Mouse (Mus musculus): ENCODE measurements around the gene Capn5. TPM values are rescaled to one million over a fixed set of nuclear protein-coding genes. Genes with fewer than 3 reads are reported as not detected.

The Capn5 gene
- total and polyA plus RNA-seq, 3 experiments, result 0.26 to 0.55 (median 0.27) TPM

DNA sequence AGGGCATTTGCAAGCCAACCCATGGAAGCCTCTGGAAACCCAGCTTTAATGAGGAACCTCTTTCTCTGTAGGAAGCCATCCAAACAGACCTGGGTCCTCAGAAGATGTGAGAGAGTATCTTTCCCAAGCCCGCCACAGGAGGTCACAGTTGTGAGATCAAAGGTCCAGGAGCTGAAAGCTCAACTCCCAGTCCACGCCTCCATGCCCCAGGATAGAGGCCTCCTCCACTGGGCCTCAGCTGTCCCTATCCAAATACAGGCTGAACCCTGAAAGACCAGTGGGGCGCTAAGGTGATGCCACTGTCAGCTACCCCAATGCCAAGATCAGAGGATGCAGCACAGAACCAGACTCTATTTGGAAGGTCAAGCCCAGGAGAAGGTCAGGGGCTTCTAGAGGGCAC, 35.4 kb downstream of the Capn5 start:
- H3K4me3 ChIP-seq (replicated peaks in 1 of 3; ENCODE audit: low read depth in 2 of 3, low read length in 2 of 3, poor library complexity in 1 of 3), result no peak overlapping the region
- H3K9ac ChIP-seq (ENCODE audit: insufficient read depth, low read depth), result no peak overlapping the region
- TF ChIP-seq RAD21 (IDR thresholded peaks at IDR 0.05; ENCODE audit: low read depth, low read length), result no peak
- TF ChIP-seq NELFE (IDR thresholded peaks at IDR 0.05; ENCODE audit: low read depth, low read length), result no peak
- TF ChIP-seq CTCF (conservative IDR thresholded peaks at IDR 0.05 in 1 of 2, IDR thresholded peaks at IDR 0.05 in 1 of 2; ENCODE audit: low read depth in 2 of 2, low read length in 2 of 2), result no peak
- no peak for TF ChIP-seq JUN (IDR thresholded peaks at IDR 0.05; ENCODE audit: insufficient read depth, low read depth, low read length)
- no peak for TF ChIP-seq ZC3H11A (IDR thresholded peaks at IDR 0.05; ENCODE audit: low read depth, low read length)
- no peak for TF ChIP-seq MAFK (IDR thresholded peaks at IDR 0.05; ENCODE audit: insufficient replicate concordance, low read length)
- TF ChIP-seq ZNF384 (IDR thresholded peaks at IDR 0.05; ENCODE audit: low read depth, low read length), result no peak
- TF ChIP-seq HCFC1 (IDR thresholded peaks at IDR 0.05; ENCODE audit: low read depth, low read length), result no peak
- no peak for TF ChIP-seq RCOR1 (conservative IDR thresholded peaks at IDR 0.05; ENCODE audit: low read depth, low read length)
- no peak for TF ChIP-seq IRF4 (IDR thresholded peaks at IDR 0.05; ENCODE audit: low read depth, low read length)
- TF ChIP-seq USF2 (conservative IDR thresholded peaks at IDR 0.05; ENCODE audit: low read depth, low read length), result no peak
- TF ChIP-seq TBP (conservative IDR thresholded peaks at IDR 0.05; ENCODE audit: low read depth, low read length), result no peak
- TF ChIP-seq SIN3A (IDR thresholded peaks at IDR 0.05; ENCODE audit: low read length), result no peak
- TF ChIP-seq TCF12 (IDR thresholded peaks at IDR 0.05; ENCODE audit: low read depth, low read length), result no peak
- no peak for TF ChIP-seq MAZ (IDR thresholded peaks at IDR 0.05; ENCODE audit: low read depth, low read length)
- no peak for TF ChIP-seq GABPA (IDR thresholded peaks at IDR 0.05; ENCODE audit: insufficient replicate concordance, low read depth, low read length)
- no peak for TF ChIP-seq SMC3 (IDR thresholded peaks at IDR 0.05; ENCODE audit: low read depth, low read length)
- in situ Hi-C loops (cut with MboI; ENCODE audit: low pct_ligation_motif_present, low pct_unique_long_range_greater_than_20kb, low sequenced_read_pairs), result loop anchor here (5.0 kb wide), 1 partner anchor 50 kb away; no protein-coding TSS in a partner anchor
- no peak overlapping the region for H3K4me2 ChIP-seq (ENCODE audit: insufficient read depth, low read depth, poor library complexity, severe bottlenecking)
- no peaks in the 10 kb centered on the region for H3K9me3 ChIP-seq (replicated peaks; ENCODE audit: low read length)
- H3K79me2 ChIP-seq (replicated peaks; ENCODE audit: control insufficient read depth, extremely low read depth, insufficient read depth, poor library complexity, severe bottlenecking), result no peaks in the 10 kb centered on the region
- peaks cover 5 to 9% of the 10 kb centered on the region in 2 experiments for H3K4me1 ChIP-seq (ENCODE audit: control insufficient read depth in 1 of 2, insufficient read depth in 2 of 2)
- no peak for DNase-seq (ENCODE audit: extremely low read depth)
- H3K36me3 ChIP-seq (replicated peaks in 1 of 2; ENCODE audit: control insufficient read depth in 1 of 2, insufficient read depth in 1 of 2, low read length in 1 of 2), result no peaks in the 10 kb centered on the region
- peaks cover 19% of the 10 kb centered on the region for H3K27me3 ChIP-seq (replicated peaks)
- dilution Hi-C loops (cut with MboI; ENCODE audit: extremely low pct_ligation_motif_present, extremely low pct_unique_long_range_greater_than_20kb, low sequenced_read_pairs), result no loop called here
- H3K27ac ChIP-seq (ENCODE audit: insufficient read depth, low read depth), result no peak overlapping the region

DNA sequence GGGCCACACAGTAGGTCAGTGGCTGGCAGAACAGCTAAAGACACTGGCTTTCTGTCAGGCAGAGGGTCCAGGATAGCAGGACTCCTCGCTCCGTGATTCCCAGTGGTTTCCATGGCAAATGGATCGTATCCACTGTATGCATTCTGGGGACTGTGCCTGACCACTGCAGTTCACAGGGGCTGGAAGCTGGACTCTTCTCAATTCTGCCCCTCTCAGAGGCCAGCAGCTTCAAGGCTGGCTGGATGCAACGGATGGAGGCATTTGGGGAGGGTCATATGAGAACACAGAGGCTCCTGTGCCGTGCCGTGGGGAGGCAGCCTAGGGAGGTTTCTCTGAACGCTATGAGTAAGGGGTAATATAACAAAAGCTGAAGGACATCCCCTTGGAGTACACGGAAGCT, 35.8 kb downstream of the Capn5 start:
- Histone ChIP-seq H3K27ac (ENCODE audit: insufficient read depth, low read depth) (no peak overlapping the region), H3K79me2 (replicated peaks; ENCODE audit: control insufficient read depth, extremely low read depth, insufficient read depth, poor library complexity, severe bottlenecking) (no peaks in the 10 kb centered on the region), H3K36me3 (replicated peaks in 1 of 2; ENCODE audit: control insufficient read depth in 1 of 2, insufficient read depth in 1 of 2, low read length in 1 of 2) (no peaks in the 10 kb centered on the region), H3K27me3 (replicated peaks) (peaks cover 19% of the 10 kb centered on the region), H3K4me3 (replicated peaks in 1 of 3; ENCODE audit: low read depth in 2 of 3, low read length in 2 of 3, poor library complexity in 1 of 3) (no peak overlapping the region), H3K9ac (ENCODE audit: insufficient read depth, low read depth) (no peak overlapping the region), H3K9me3 (replicated peaks; ENCODE audit: low read length) (no peaks in the 10 kb centered on the region), H3K4me2 (ENCODE audit: insufficient read depth, low read depth, poor library complexity, severe bottlenecking) (no peak overlapping the region), H3K4me1 (ENCODE audit: control insufficient read depth in 1 of 2, insufficient read depth in 2 of 2) (peaks cover 5 to 7% of the 10 kb centered on the region in 2 experiments)
- dilution Hi-C loops (cut with MboI; ENCODE audit: extremely low pct_ligation_motif_present, extremely low pct_unique_long_range_greater_than_20kb, low sequenced_read_pairs), result no loop called here
- DNase-seq (ENCODE audit: extremely low read depth), result no peak
- no peak for TF ChIP-seq TBP (conservative IDR thresholded peaks at IDR 0.05; ENCODE audit: low read depth, low read length)
- TF ChIP-seq TCF12 (IDR thresholded peaks at IDR 0.05; ENCODE audit: low read depth, low read length), result no peak
- TF ChIP-seq E2F4 (IDR thresholded peaks at IDR 0.05; ENCODE audit: insufficient replicate concordance, low read depth, low read length), result no peak
- TF ChIP-seq ZC3H11A (IDR thresholded peaks at IDR 0.05; ENCODE audit: low read depth, low read length), result no peak
- no peak for TF ChIP-seq ZNF384 (IDR thresholded peaks at IDR 0.05; ENCODE audit: low read depth, low read length)
- TF ChIP-seq MEF2A (IDR thresholded peaks at IDR 0.05; ENCODE audit: borderline replicate concordance, low read depth, low read length), result no peak
- no peak for TF ChIP-seq MAFK (IDR thresholded peaks at IDR 0.05; ENCODE audit: insufficient replicate concordance, low read length)
- TF ChIP-seq JUN (IDR thresholded peaks at IDR 0.05; ENCODE audit: insufficient read depth, low read depth, low read length), result no peak
- no peak for TF ChIP-seq USF1 (IDR thresholded peaks at IDR 0.05; ENCODE audit: low read depth, low read length)
- TF ChIP-seq KAT2A (IDR thresholded peaks at IDR 0.05; ENCODE audit: insufficient replicate concordance, low read length), result no peak
- TF ChIP-seq SIN3A (IDR thresholded peaks at IDR 0.05; ENCODE audit: low read length), result no peak
- TF ChIP-seq CHD1 (IDR thresholded peaks at IDR 0.05; ENCODE audit: low read depth, low read length), result no peak
- TF ChIP-seq EP300 (IDR thresholded peaks at IDR 0.05; ENCODE audit: low read length), result no peak
- no peak for TF ChIP-seq CHD2 (IDR thresholded peaks at IDR 0.05; ENCODE audit: low read length)
- no peak for TF ChIP-seq MAZ (IDR thresholded peaks at IDR 0.05; ENCODE audit: low read depth, low read length)
- no peak for TF ChIP-seq MAX (IDR thresholded peaks at IDR 0.05; ENCODE audit: low read length)
- no peak for TF ChIP-seq SMC3 (IDR thresholded peaks at IDR 0.05; ENCODE audit: low read depth, low read length)
- no peak for TF ChIP-seq POLR2AphosphoS2 (IDR thresholded peaks at IDR 0.05; ENCODE audit: low read depth, low read length)
- no peak for TF ChIP-seq RAD21 (IDR thresholded peaks at IDR 0.05; ENCODE audit: low read depth, low read length)
- no peak for TF ChIP-seq UBTF (IDR thresholded peaks at IDR 0.05; ENCODE audit: low read depth, low read length)
- in situ Hi-C loops (cut with MboI; ENCODE audit: low pct_ligation_motif_present, low pct_unique_long_range_greater_than_20kb, low sequenced_read_pairs), result loop anchor here (5.0 kb wide), 1 partner anchor 50 kb away; no protein-coding TSS in a partner anchor

Data from CH12.LX (cell line).